Mouse (Mus musculus) frontal cortex, postnatal 10 days (tissue): ENCODE measurements around the gene Ncbp1.
A peak's percentile ranks its signal among the peaks of the same experiment; 100 is the strongest.
"Not testable (repeated sequence)": the region's sequence is repeated elsewhere in the genome, so short reads cannot be mapped to it uniquely, and the experiment has no call there.

Experiments used
- DNase-seq, 2 experiments: peaks; one replicate each; pipeline ENCODE4 v3.0.0; 2022; ENCODE audit warnings: low spot score in 2 of 2, mixed read lengths in 1 of 2

The Ncbp1 gene

GRCm38 (mm10) chr4:46129311-46130004 lies 9.0 kb upstream of the Ncbp1 start:
- no peak for DNase-seq

GRCm38 (mm10) chr4:46130221-46130620 lies 8.2 kb upstream of the Ncbp1 start:
- DNase-seq = no peak

- DNase-seq = no peak
Observed at GRCm38 (mm10) chr4:46131791-46132190, 6.6 kb upstream of the Ncbp1 start.

GRCm38 (mm10) chr4:46137629-46138286 lies 655 bp upstream of the Ncbp1 start:
- DNase-seq = no peak

GRCm38 (mm10) chr4:46144323-46144722 lies 5.9 kb downstream of the Ncbp1 start:
- DNase-seq = no peak

- no peak for DNase-seq
Observed at GRCm38 (mm10) chr4:46146881-46147280, 8.5 kb downstream of the Ncbp1 start.

GRCm38 (mm10) chr4:46151903-46152544 lies 13.6 kb downstream of the Ncbp1 start:
- DNase-seq = no peak

GRCm38 (mm10) chr4:46164027-46164426 lies 25.6 kb downstream of the Ncbp1 start:
- no peak for DNase-seq

GRCm38 (mm10) chr4:46165831-46166230 lies 27.4 kb downstream of the Ncbp1 start:
- DNase-seq = no peak

- DNase-seq = no peak
Observed at GRCm38 (mm10) chr4:46171761-46172160, 33.3 kb downstream of the Ncbp1 start.

- DNase-seq = no peak
Observed at GRCm38 (mm10) chr4:46176313-46176712, 37.9 kb downstream of the Ncbp1 start.

GRCm38 (mm10) chr4:46177018-46177417 lies 38.6 kb downstream of the Ncbp1 start:
- no peak for DNase-seq

GRCm38 (mm10) chr4:46177496-46177895 lies 39.1 kb downstream of the Ncbp1 start:
- no peak for DNase-seq

- DNase-seq = no peak
Observed at GRCm38 (mm10) chr4:46181168-46181567, 42.8 kb downstream of the Ncbp1 start.

GRCm38 (mm10) chr4:46182181-46182580 lies 43.8 kb downstream of the Ncbp1 start:
- DNase-seq = no peak

GRCm38 (mm10) chr4:46185423-46185822 lies 47.0 kb downstream of the Ncbp1 start:
- DNase-seq = no peak

- no peak for DNase-seq
Observed at GRCm38 (mm10) chr4:46185890-46186289, 47.5 kb downstream of the Ncbp1 start.

GRCm38 (mm10) chr4:46186466-46186865 lies 48.1 kb downstream of the Ncbp1 start:
- DNase-seq = no peak

- DNase-seq = not testable (repeated sequence)
Observed at GRCm38 (mm10) chr4:46192011-46192410, 53.6 kb downstream of the Ncbp1 start.

- peak; percentile 91 to 94 for DNase-seq
Observed at GRCm38 (mm10) chr4:46195781-46196487, 57.5 kb downstream of the Ncbp1 start, which contains the start of gene Xpa. Gene Xpa, minus strand, starts transcription at chr4:46196311.

- DNase-seq = no peak
Observed at GRCm38 (mm10) chr4:46196513-46196912, 58.1 kb downstream of the Ncbp1 start.

GRCm38 (mm10) chr4:46198064-46198463 lies 59.7 kb downstream of the Ncbp1 start:
- no peak for DNase-seq
